Mouse (Mus musculus) left cerebral cortex, postnatal 14 days (tissue): ENCODE data around the gene Gclc. TPM values are rescaled to one million over a fixed set of nuclear protein-coding genes. Genes with fewer than 3 reads are reported as not detected.

Experiments used
- DNase-seq, 2 experiments: peaks; one replicate each; pipeline ENCODE4 v3.0.0; 2021 to 2022; ENCODE audit warnings: low spot score in 2 of 2, mixed read lengths in 1 of 2
- intact Hi-C: fragments of 180-260 bp; cut with DNase I; formaldehyde crosslinking; loops from one replicate; pipeline ENCODE4 v1.15.1; 2025
- total RNA-seq, 2 experiments: library from RNA; stranded (reverse); gene quantifications; 2 replicates each; pipeline ENCODE4 v1.2.3; 2021

The Gclc gene
- total RNA-seq, 2 experiments from 2014 or later, result 35.1 to 36.3 TPM

GRCm38 (mm10) chr9:77826237-77826636 is 71.9 kb downstream of the Gclc start:
- DNase-seq, result no peak
- intact Hi-C loops, result loop anchor here (5.0 kb wide), 1 partner anchor 76 kb away; no protein-coding TSS in a partner anchor

GRCm38 (mm10) chr9:77828531-77828965 is 74.2 kb downstream of the Gclc start:
- intact Hi-C loops, result loop anchor here (5.0 kb wide), 1 partner anchor 74 kb away; no protein-coding TSS in a partner anchor
- DNase-seq, result peak; percentile 5 to 26

- no peak for DNase-seq
- intact Hi-C loops, result no loop called here
These were observed 80.1 kb downstream of the Gclc start for GRCm38 (mm10) chr9:77834259-77834993.

DNA sequence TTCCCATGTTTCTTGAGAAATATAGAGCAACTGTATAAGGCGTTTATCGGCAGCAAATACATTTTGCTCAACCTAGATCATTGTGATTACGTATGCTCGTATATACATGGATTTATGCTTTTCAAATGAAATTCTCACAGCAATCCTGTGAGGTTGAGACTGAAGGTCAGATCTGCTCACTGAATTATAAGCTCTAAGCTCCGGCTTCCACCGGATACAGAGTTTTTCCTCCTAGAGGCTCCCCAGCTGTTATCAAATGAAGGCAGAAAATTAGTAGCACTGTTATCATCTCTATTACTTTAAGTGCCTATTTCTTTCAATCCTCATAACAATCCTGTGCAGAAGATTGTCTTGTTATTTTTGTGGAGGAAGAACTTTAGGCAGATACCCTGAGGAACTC is 80.8 kb downstream of the Gclc start:
- intact Hi-C loops, result no loop called here

GRCm38 (mm10) chr9:77835756-77836155 is 81.4 kb downstream of the Gclc start:
- intact Hi-C loops, result no loop called here
- no peak for DNase-seq

More for the DNA sequence above, 80.8 kb downstream of the Gclc start:
- no peak for DNase-seq

DNA sequence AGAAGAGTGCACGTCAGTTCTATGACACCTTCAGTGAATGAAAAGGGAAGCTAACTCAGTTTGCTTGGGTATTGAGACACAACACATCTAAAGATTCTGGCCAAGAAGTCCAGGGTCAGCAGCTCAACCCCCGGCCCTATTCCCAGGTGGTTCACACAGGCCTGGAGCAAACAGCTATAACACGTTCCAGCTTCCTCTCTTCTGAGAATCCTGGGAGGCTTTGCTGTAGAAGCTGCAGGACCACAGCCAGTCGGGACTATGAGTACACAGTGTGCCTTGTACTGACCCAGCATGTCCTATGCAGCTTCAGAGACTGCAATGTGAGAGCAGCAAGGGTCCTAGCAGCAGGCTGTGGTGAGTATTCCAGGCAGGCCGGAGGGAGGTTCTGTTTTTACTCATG is 84.3 kb downstream of the Gclc start:
- DNase-seq, result no peak
- intact Hi-C loops, result no loop called here

Other genes starting within 250 kb of the Gclc start
- gene Lrrc1, start 209.7 kb upstream of the Gclc start, total RNA-seq, result 1 to 10 TPM; 5.5 to 5.8 TPM
- gene Klhl31, start 118.0 kb upstream of the Gclc start, total RNA-seq, result under 1 TPM in 1 of 2 experiments, not detected in 1; 0.04 TPM
- gene Elovl5, start 162.8 kb downstream of the Gclc start, total RNA-seq, result 10 to 100 TPM; 75.5 to 79.5 TPM